Mouse (Mus musculus) E14TG2a.4 (cell line): Measurements from ENCODE around the gene Nrde2.
A peak's percentile ranks its signal among the peaks of the same experiment; 100 is the strongest.

Experiments
- H3K27me3 ChIP-seq: 2 replicates; pipeline ENCODE4 v1.6.1; 2014; ENCODE audit warnings: low read length, control low read depth; ENCODE audit not compliant: insufficient read depth
- H3K36me3 ChIP-seq: 2 replicates; pipeline ENCODE4 v1.6.1; 2014; ENCODE audit warnings: low read length, control low read depth; ENCODE audit not compliant: insufficient read depth
- H3K4me1 ChIP-seq: replicated peaks from 2 replicates; pipeline ENCODE4 v1.6.1; 2014; ENCODE audit warnings: low read depth, low read length, control low read depth
- H3K4me3 ChIP-seq: replicated peaks from 2 replicates; pipeline ENCODE4 v1.5.1; 2014; ENCODE audit warnings: mild to moderate bottlenecking, low read length
- H3K9me3 ChIP-seq: 2 replicates; pipeline ENCODE4 v1.6.1; 2014; ENCODE audit warnings: low read length, control low read depth
- CTCF ChIP-seq: conservative IDR thresholded peaks from 2 replicates; pipeline ENCODE4 v1.5.1; 2014; ENCODE audit warnings: low read length
- NANOG ChIP-seq: IDR thresholded peaks from 2 replicates; pipeline ENCODE4 v1.6.1; 2014; ENCODE audit warnings: borderline replicate concordance, low read length, mixed read lengths
- POU5F1 ChIP-seq: IDR thresholded peaks from 2 replicates; pipeline ENCODE4 v1.6.1; 2014; ENCODE audit warnings: low read length, borderline replicate concordance

The Nrde2 gene

DNA sequence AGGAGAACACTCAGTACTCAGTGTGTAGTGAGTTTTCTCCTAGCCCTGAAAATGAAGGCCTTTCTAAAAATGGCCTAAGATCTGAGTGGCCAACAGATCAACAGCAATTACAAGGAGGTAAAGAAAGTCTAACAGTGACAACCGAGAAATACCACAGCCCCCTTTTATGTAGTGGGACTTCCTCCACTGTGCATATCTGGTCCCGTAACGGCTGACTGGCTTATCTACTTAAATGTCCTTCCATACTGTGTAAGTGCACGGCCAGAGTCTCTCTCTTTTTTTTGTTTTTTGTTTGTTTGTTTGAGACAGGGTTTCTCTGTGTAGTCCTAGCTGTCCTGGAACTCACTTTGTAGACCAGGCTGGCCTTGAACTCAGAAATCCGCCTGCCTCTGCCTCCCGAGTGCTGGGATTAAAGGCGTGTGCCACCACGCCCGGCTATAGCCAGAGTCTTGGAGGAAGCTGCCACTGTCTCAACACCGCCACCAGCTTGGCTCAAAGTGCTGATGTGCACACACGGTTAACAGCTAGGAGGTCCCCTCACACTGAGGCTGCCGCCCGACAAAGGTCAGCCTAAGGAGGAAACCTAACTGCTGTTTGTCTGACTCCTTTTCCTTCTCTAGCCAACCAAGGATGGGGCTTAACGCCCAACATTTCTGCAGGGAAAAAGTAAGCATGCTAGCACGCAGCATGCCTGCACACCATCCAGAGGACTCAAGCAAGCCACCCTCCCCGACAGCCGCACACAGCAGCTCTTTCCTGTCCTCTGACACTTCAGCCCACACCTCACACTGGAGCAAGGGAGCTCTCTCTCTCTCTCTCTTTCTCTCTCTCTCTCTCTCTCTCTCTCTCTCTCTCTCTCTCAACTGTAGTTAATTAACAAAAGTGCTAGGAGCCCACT lies 32.2 kb downstream of the Nrde2 start:
- Histone ChIP-seq H3K27me3 (no peaks in the 10 kb centered on the region), H3K4me1 (peaks cover 69% of the 10 kb centered on the region), H3K36me3 (peaks cover 91% of the 10 kb centered on the region), H3K4me3 (no peak overlapping the region), H3K9me3 (no peaks in the 10 kb centered on the region)
- TF ChIP-seq NANOG (no peak), POU5F1 (no peak), CTCF (no peak)

DNA sequence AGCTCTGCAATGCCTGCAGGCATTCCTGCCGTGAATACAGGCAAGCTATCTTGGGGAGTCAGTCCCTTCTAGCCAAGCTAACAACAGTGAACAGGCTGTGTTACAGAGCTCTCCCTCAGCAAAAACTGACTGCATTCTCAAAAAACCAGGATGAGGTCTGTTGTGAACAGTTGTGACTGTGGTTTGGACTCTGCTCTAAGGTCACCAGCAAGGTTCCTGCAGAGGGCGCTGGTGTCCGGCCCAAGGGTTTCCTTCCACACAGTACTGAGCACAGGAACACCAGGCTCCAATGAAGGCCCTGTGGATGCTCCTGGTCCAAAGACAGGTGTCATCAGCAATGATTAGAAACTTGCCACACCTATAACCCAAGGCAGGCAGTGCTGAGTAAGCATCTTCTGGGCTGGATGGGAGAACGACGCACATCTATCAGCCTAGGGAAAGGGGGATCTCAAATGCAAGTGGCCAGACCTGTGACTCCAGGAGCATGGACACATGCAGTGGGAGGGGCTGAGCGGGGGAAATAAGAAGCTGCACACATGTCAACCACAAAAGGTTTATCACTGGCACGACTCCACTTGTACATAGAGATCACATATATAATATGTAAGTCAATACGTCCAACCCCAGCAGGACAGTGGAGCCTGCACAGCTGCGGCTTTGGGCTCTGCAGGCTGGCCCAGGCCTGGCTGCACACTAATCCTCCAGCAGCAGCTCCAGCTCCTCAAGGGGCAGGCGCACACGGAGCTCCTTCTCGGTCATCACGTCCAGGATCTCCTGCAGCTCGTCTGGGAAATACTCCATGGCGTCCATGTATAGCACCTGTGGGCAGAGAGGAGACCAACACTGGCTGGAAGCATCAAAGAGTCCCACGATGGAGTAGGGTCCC lies 34.3 kb downstream of the Nrde2 start:
- peaks cover 61% of the 10 kb centered on the region for H3K4me1 ChIP-seq
- H3K4me3 ChIP-seq, result no peak overlapping the region
- H3K36me3 ChIP-seq, result peaks cover 93% of the 10 kb centered on the region
- no peak for TF ChIP-seq NANOG
- no peak for TF ChIP-seq POU5F1
- TF ChIP-seq CTCF, result peak; percentile 48
- H3K9me3 ChIP-seq, result no peaks in the 10 kb centered on the region
- no peaks in the 10 kb centered on the region for H3K27me3 ChIP-seq

DNA sequence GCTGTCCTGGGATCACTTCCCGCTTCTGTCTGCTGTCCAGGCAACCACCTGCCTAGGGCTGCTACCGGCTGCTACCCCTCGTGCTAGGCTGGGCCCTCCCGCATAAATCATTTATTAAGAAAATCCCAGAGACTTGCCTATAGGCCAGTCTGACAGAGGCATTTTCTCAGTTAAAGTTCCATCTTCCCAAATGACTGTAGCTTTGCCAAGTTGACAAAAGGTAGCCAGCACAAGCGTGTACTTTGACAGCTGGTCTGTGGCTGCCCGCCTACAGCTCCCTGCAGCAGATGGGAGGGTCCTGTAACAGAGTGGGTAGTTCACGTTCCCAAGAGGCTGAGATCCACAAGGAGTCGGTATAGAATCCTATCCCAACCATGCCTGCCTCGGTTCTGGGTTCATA lies 36.0 kb downstream of the Nrde2 start:
- H3K36me3 ChIP-seq, result peaks cover 93% of the 10 kb centered on the region
- TF ChIP-seq POU5F1, result no peak
- TF ChIP-seq CTCF, result no peak
- TF ChIP-seq NANOG, result no peak
- H3K4me3 ChIP-seq, result no peak overlapping the region
- H3K27me3 ChIP-seq, result no peaks in the 10 kb centered on the region
- H3K9me3 ChIP-seq, result no peaks in the 10 kb centered on the region
- H3K4me1 ChIP-seq, result peaks cover 59% of the 10 kb centered on the region

DNA sequence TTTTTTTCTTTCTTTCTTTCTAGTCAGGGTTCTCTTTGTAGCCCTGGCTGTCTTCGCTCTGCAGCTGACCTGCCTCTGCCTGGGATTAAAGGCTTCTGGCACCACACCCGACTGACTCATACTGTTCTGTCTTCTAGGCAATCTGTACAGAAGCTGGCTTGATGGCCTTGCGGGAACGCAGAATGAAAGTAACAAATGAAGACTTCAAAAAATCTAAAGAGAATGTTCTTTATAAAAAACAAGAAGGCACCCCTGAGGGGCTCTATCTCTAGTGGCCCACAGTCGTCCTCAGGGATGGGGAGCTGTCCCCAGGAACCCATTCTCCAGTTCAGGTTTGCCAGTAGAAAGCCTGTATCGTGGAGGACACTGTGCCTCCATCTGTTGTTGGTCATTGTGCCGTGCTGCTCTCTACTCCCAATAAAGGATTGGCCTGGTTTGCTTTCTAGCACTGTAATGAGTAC lies 36.5 kb downstream of the Nrde2 start:
- Histone ChIP-seq H3K9me3 (no peaks in the 10 kb centered on the region), H3K36me3 (peaks cover 93% of the 10 kb centered on the region), H3K27me3 (no peaks in the 10 kb centered on the region), H3K4me3 (no peak overlapping the region), H3K4me1 (peaks cover 55% of the 10 kb centered on the region)
- TF ChIP-seq NANOG (no peak), POU5F1 (no peak), CTCF (no peak)

DNA sequence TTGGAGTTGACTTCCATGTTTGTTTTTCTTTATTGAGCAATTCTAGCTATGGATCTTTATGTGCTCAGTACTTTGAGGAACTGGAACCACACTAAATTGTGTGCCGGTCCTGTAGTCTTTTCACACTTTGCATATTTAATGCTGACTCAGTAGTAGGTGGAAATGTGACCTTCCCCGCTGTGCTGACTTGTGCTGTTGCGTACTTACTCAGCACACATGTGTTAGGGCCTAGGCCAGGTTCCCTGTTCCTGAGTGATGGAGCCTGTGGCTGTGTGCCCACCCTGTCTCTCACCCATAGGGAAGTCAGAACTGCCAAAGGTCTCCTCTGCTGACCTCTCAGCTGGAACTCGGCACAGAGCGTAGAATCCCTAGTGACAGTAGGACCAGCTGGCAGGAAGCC lies 43.5 kb downstream of the Nrde2 start:
- no peaks in the 10 kb centered on the region for H3K9me3 ChIP-seq
- H3K4me1 ChIP-seq, result peaks cover 36% of the 10 kb centered on the region
- H3K4me3 ChIP-seq, result no peak overlapping the region
- H3K27me3 ChIP-seq, result no peaks in the 10 kb centered on the region
- peaks cover 95% of the 10 kb centered on the region for H3K36me3 ChIP-seq
- no peak for TF ChIP-seq NANOG
- no peak for TF ChIP-seq CTCF
- no peak for TF ChIP-seq POU5F1

DNA sequence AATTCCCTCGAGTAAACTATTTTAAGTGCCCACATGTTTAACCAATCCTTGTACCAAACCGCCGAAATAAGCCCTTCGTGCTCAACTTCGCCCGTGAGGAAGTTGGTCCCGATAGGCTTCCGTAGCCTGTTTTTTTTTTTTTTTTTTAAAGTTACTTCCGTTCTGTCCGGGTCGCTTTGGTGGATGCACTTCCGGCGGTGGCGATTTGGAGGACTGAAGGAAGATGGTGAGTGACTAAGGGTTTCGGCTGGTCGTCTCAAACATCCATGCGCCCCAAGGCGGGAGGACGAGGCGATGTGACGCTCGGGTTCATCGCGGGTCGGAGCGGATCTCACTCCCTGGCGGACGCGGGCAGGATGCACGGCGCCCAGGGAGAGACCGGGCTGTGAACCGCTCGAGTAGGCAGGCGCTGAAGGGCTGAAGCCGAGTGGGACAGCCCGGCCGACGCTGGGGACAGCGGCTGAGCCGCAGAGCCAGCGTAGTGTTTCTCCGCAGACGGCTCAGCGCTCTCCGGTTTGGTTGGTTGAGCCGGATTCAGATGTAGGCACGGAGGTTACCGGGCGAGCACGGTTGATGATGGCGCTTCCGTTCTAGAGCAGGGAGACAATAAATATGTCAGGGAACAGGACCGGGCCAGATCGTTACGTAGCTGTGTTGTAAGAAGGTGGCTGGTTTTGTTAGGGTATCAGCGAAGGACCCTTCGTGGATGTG lies 49.3 kb downstream of the Nrde2 start, which contains the start of gene Psmc1:
TSS of gene Psmc1 (plus strand) at position 169 of the 711 bp plus-strand sequence.
- H3K36me3 ChIP-seq, result peaks cover 37% of the 10 kb centered on the region
- H3K27me3 ChIP-seq, result no peaks in the 10 kb centered on the region
- peaks cover 41% of the 10 kb centered on the region for H3K4me1 ChIP-seq
- peak within 1 kb of the TSS; percentile 98 for H3K4me3 ChIP-seq
- H3K9me3 ChIP-seq, result no peaks in the 10 kb centered on the region
- TF ChIP-seq CTCF (no peak), NANOG (no peak), POU5F1 (no peak)

DNA sequence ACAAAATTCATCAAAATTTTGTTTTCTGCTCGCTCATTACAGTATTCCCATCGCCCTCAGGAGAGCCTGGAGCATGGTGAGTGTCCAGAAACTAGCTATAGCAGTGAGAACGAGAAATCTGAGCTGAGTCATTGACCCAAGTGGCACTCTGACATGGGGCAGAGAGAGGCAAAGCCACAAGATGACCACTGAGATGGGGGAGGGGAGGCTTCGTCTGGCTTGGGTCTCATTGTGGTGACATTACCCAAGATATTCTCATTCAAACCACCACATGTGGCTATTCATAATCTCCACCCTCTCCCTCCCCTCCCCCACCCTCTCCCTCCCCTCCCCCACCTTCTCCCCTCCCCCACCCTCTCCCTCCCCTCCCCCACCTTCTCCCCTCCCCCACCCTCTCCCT lies 52.0 kb downstream of the Nrde2 start:
- Histone ChIP-seq H3K36me3 (peaks cover 14% of the 10 kb centered on the region), H3K4me1 (peaks cover 41% of the 10 kb centered on the region), H3K27me3 (no peaks in the 10 kb centered on the region; the same call in 1 of the 2 replicates), H3K4me3 (no peak overlapping the region), H3K9me3 (no peaks in the 10 kb centered on the region)
- TF ChIP-seq CTCF, result no peak
- TF ChIP-seq POU5F1, result no peak
- TF ChIP-seq NANOG, result no peak
